Mouse (Mus musculus) hindbrain, embryonic 13.5 days (tissue): ENCODE results near the gene Tprg. TPM values are rescaled to one million over a fixed set of nuclear protein-coding genes. Genes with fewer than 3 reads are reported as not detected.

Experiments used
- ATAC-seq: fragments of 200-750 bp; cut with Nextera tagmentation; 2 replicates; pipeline ENCODE4 v1.8.0; 2017; ENCODE audit warnings: moderate TSS enrichment; ENCODE audit not compliant: low FRiP score
- H3K27ac ChIP-seq: fragments of 300-500 bp; sonication (generic); 2 replicates; pipeline ENCODE4 v1.5.1; 2015; ENCODE audit warnings: inconsistent platforms, mild to moderate bottlenecking, moderate library complexity
- H3K27me3 ChIP-seq: fragments of 300-500 bp; sonication (generic); 2 replicates; pipeline ENCODE4 v1.6.1; 2015; ENCODE audit warnings: mild to moderate bottlenecking, inconsistent platforms
- H3K36me3 ChIP-seq: fragments of 300-500 bp; sonication (generic); 2 replicates; pipeline ENCODE4 v1.6.1; 2015; ENCODE audit warnings: mild to moderate bottlenecking, inconsistent platforms
- H3K4me1 ChIP-seq: fragments of 300-500 bp; sonication (generic); replicated peaks from 2 replicates; pipeline ENCODE4 v1.6.1; 2015; ENCODE audit warnings: inconsistent platforms
- H3K4me2 ChIP-seq: fragments of 300-500 bp; sonication (generic); 2 replicates; pipeline ENCODE4 v1.6.1; 2015; ENCODE audit warnings: inconsistent platforms, mild to moderate bottlenecking, moderate library complexity
- H3K4me3 ChIP-seq: fragments of 300-500 bp; sonication (generic); 2 replicates; pipeline ENCODE4 v1.5.1; 2015; ENCODE audit warnings: mild to moderate bottlenecking, inconsistent platforms
- H3K9ac ChIP-seq: fragments of 300-500 bp; sonication (generic); 2 replicates; pipeline ENCODE4 v1.6.1; 2015; ENCODE audit warnings: mild to moderate bottlenecking, inconsistent platforms
- H3K9me3 ChIP-seq: fragments of 300-500 bp; sonication (generic); 2 replicates; pipeline ENCODE4 v1.6.1; 2016; ENCODE audit warnings: inconsistent platforms
- WGBS: fragments of 180-500 bp; shearing (Covaris S2); methylation state at CpG from one replicate; pipeline ENCODE4 v1.1.7; 2015; 5-methylcytosine and 5-hydroxymethylcytosine counted together
- polyA plus RNA-seq: library from polyadenylated mRNA; unstranded; fragments of >200 nt; fragmentation: Nextera tagmentation; extraction: Ambion mirVana; gene quantifications from 2 replicates; pipeline ENCODE4 v1.2.1, GENCODE M21; 2015

The Tprg gene
- polyA plus RNA-seq: not detected in 2 replicates

- no peak within 1 kb of the TSS for H3K27ac ChIP-seq
- ATAC-seq: no peak
- no peak within 1 kb of the TSS for H3K4me2 ChIP-seq
- WGBS: 91% methylated on average over 5 of the region's 5 CpGs
- no peaks in the 10 kb centered on the region for H3K9me3 ChIP-seq
- H3K27me3 ChIP-seq: no peaks in the 10 kb centered on the region; the same call in 1 of the 2 replicates
- no peaks in the 10 kb centered on the region for H3K4me1 ChIP-seq
- H3K4me3 ChIP-seq: no peak within 1 kb of the TSS
- H3K9ac ChIP-seq: no peak within 1 kb of the TSS
- no peaks in the 10 kb centered on the region for H3K36me3 ChIP-seq
Observed at GRCm38 (mm10) chr16:25286517-25286916, at the start of gene Tprg. Tprg (plus strand) TSS chr16:25286817.

GRCm38 (mm10) chr16:25238274-25239050, 48.2 kb upstream of the Tprg start:
- no peaks in the 10 kb centered on the region for H3K27me3 ChIP-seq
- no peak overlapping the region for H3K9ac ChIP-seq
- no peak overlapping the region for H3K4me3 ChIP-seq
- 82% methylated on average over 11 of the region's 11 CpGs for WGBS
- H3K27ac ChIP-seq: no peak overlapping the region
- H3K4me1 ChIP-seq: no peaks in the 10 kb centered on the region
- H3K9me3 ChIP-seq: no peaks in the 10 kb centered on the region
- H3K36me3 ChIP-seq: no peaks in the 10 kb centered on the region
- ATAC-seq: no peak
- H3K4me2 ChIP-seq: no peak overlapping the region

DNA sequence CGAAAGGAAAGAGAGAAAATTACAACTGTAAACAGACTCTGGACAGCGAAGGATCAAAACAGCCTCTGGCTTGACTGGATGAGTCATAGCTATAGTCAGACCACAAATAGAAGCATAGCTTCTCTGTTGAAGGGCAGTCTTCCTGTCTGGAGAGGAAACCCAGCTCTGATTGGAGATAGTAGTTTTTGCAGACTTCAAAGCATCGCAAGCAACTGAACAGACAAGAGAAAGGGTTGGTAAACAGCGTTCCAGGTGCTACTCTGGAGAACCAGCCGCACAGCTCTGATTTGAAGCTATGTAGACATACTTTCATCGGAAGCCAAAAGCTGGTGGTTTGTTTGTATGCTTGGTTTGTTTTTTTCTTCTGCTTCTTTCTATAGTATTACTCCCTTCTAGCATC, 37.7 kb upstream of the Tprg start:
- H3K9me3 ChIP-seq: no peaks in the 10 kb centered on the region
- WGBS: 89% methylated on average over 6 of the region's 6 CpGs
- no peak for ATAC-seq

GRCm38 (mm10) chr16:25250129-25250749, 36.4 kb upstream of the Tprg start:
- H3K27ac ChIP-seq: no peak overlapping the region
- H3K4me2 ChIP-seq: no peak overlapping the region
- no peak overlapping the region for H3K9ac ChIP-seq
- H3K9me3 ChIP-seq: no peaks in the 10 kb centered on the region
- H3K4me3 ChIP-seq: no peak overlapping the region
- no peaks in the 10 kb centered on the region for H3K27me3 ChIP-seq
- no peak for ATAC-seq
- no peaks in the 10 kb centered on the region for H3K36me3 ChIP-seq
- H3K4me1 ChIP-seq: no peaks in the 10 kb centered on the region
- 89% methylated on average over 6 of the region's 6 CpGs for WGBS

More for the DNA sequence above, 37.7 kb upstream of the Tprg start:
- Histone ChIP-seq H3K4me3 (no peak overlapping the region), H3K9ac (no peak overlapping the region), H3K4me2 (no peak overlapping the region), H3K27ac (no peak overlapping the region), H3K36me3 (no peaks in the 10 kb centered on the region), H3K4me1 (no peaks in the 10 kb centered on the region), H3K27me3 (no peaks in the 10 kb centered on the region)

- 83% methylated on average over 9 of the region's 9 CpGs for WGBS
- no peaks in the 10 kb centered on the region for H3K27me3 ChIP-seq
Observed at GRCm38 (mm10) chr16:25251080-25251479, 35.5 kb upstream of the Tprg start.

DNA sequence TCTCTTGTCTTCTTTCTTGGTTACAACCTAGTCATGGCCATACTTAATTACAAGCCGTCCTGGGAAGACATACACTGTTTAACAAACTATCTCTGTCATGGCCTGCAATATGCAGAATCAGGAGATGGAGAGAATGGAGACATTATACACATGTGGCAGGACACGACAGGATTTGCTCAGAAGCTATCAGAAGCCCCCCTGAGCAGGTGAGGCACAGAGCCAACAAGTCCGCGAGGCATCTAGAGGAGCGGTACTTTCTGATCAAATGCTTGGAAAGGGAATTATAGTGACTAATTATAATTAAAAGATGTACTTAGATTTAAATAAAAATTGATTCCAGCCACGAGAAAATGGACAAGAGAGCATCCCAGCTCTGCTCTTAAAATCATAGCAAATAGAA, 32.0 kb upstream of the Tprg start:
- Histone ChIP-seq H3K4me1 (no peaks in the 10 kb centered on the region), H3K9ac (no peak overlapping the region), H3K36me3 (no peaks in the 10 kb centered on the region), H3K9me3 (no peaks in the 10 kb centered on the region), H3K27me3 (no peaks in the 10 kb centered on the region), H3K4me2 (no peak overlapping the region), H3K4me3 (no peak overlapping the region), H3K27ac (no peak overlapping the region)
- ATAC-seq: no peak
- whole genome bisulfite sequencing: 83% methylated on average over 6 of the region's 6 CpGs

More at GRCm38 (mm10) chr16:25251080-25251479, 35.5 kb upstream of the Tprg start:
- H3K9me3 ChIP-seq: no peaks in the 10 kb centered on the region
- no peaks in the 10 kb centered on the region for H3K36me3 ChIP-seq
- H3K9ac ChIP-seq: no peak overlapping the region
- no peak for ATAC-seq
- H3K4me3 ChIP-seq: no peak overlapping the region
- no peaks in the 10 kb centered on the region for H3K4me1 ChIP-seq
- no peak overlapping the region for H3K4me2 ChIP-seq
- no peak overlapping the region for H3K27ac ChIP-seq

DNA sequence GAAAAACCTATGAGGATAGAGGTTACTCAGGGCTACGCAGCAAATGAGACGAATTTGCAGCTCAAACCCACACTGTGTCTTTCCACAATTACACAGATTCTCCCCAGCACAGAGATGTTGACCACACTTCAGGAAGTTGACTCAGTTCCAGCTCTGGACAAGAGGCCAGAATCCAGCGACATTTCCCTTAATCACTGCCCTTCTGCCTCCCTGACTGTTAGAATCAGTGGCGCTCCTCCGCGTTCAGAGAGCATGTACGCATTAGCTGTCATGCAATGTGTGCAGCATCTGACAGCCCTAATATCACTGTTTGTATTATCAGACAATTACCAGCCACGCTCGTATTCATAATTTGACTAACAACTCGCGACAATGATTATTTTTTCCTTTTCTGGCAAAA, 31.4 kb upstream of the Tprg start:
- Histone ChIP-seq H3K4me2 (no peak overlapping the region), H3K4me3 (no peak overlapping the region), H3K9me3 (no peaks in the 10 kb centered on the region), H3K4me1 (no peaks in the 10 kb centered on the region), H3K36me3 (no peaks in the 10 kb centered on the region), H3K27me3 (no peaks in the 10 kb centered on the region), H3K9ac (no peak overlapping the region), H3K27ac (no peak overlapping the region)
- no peak for ATAC-seq
- WGBS: 78% methylated on average over 11 of the region's 11 CpGs

- Histone ChIP-seq H3K4me2 (no peak overlapping the region), H3K27me3 (no peaks in the 10 kb centered on the region), H3K36me3 (no peaks in the 10 kb centered on the region), H3K4me3 (no peak overlapping the region), H3K9ac (no peak overlapping the region), H3K9me3 (no peaks in the 10 kb centered on the region), H3K27ac (no peak overlapping the region; the same call in 1 of the 2 replicates), H3K4me1 (no peaks in the 10 kb centered on the region)
- ATAC-seq: no peak
- WGBS: 78% methylated on average over 8 of the region's 8 CpGs
Observed at GRCm38 (mm10) chr16:25255603-25256260, 30.9 kb upstream of the Tprg start.

- Histone ChIP-seq H3K4me2 (no peak overlapping the region), H3K4me3 (no peak overlapping the region), H3K27ac (no peak overlapping the region), H3K36me3 (no peaks in the 10 kb centered on the region), H3K9ac (no peak overlapping the region), H3K27me3 (no peaks in the 10 kb centered on the region), H3K4me1 (peaks cover 3% of the 10 kb centered on the region; the same call in 1 of the 2 replicates), H3K9me3 (no peaks in the 10 kb centered on the region)
- ATAC-seq: no peak
- 92% methylated on average over 5 of the region's 5 CpGs for WGBS
Observed at GRCm38 (mm10) chr16:25262306-25262705, 24.3 kb upstream of the Tprg start.

DNA sequence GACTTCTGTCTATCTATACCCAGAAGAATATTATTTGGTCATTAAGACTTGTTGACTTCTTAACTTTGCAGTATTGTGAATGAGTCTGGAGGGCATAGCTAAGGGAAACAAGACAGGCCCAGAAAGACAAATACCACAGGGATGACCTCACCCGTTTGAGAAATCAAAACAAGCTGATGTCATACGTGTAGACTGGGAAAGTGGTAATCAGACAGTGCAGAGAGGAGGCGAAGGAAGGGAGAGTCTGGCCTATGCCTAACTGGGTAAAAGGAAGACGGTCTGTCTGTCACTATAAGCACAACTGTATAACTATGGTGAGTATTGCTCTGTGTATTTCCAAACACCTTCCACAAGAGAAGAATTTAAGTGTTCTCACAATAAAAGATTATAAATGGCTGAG, 23.7 kb upstream of the Tprg start:
- Histone ChIP-seq H3K27me3 (no peaks in the 10 kb centered on the region), H3K27ac (no peak overlapping the region), H3K4me3 (no peak overlapping the region), H3K9ac (no peak overlapping the region), H3K9me3 (no peaks in the 10 kb centered on the region), H3K4me2 (no peak overlapping the region), H3K36me3 (no peaks in the 10 kb centered on the region), H3K4me1 (peaks cover 3% of the 10 kb centered on the region; the same call in 1 of the 2 replicates)
- ATAC-seq: no peak; the same call in 1 of the 2 replicates
- WGBS: 76% methylated on average over 4 of the region's 4 CpGs

DNA sequence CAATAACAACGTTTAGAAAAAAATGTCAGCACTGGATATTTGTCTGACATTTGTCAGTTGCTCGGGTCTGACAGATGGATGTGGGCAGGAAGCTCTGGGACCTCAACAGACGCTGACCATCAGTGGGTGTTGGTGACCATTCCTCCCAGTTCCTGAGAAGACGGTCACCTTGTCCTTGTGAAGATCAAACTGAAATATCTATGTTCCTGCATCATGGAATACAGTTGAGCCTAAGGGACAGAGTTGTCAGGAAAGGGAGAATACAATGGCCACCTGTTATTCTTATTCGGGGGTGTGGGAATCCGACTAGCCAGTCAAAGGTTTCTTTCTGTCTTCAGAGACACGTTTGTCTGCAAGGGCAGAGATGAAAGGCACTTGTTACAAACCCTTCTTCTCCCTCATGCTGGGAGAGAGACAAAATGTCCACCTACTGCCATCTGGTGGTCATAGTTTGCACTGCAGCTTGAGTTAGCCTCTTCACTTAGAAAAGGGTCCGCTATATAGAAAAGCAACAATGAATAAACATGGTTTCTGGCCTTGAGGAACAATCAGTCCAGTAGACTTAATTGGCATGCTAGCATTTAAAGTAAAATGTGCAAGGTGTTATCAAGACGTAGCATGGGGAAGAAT, 23.0 kb upstream of the Tprg start:
- H3K9ac ChIP-seq: no peak overlapping the region
- no peaks in the 10 kb centered on the region for H3K9me3 ChIP-seq
- 41% methylated on average over 9 of the region's 9 CpGs for WGBS
- peak; percentile 81 for ATAC-seq
- H3K4me3 ChIP-seq: no peak overlapping the region
- no peak overlapping the region for H3K4me2 ChIP-seq
- H3K4me1 ChIP-seq: peaks cover 3% of the 10 kb centered on the region; the same call in 1 of the 2 replicates
- no peak overlapping the region for H3K27ac ChIP-seq
- no peaks in the 10 kb centered on the region for H3K27me3 ChIP-seq
- H3K36me3 ChIP-seq: no peaks in the 10 kb centered on the region

GRCm38 (mm10) chr16:25265177-25265576, 21.4 kb upstream of the Tprg start:
- ATAC-seq: no peak
- no peak overlapping the region for H3K27ac ChIP-seq

More at GRCm38 (mm10) chr16:25265177-25265576, 21.4 kb upstream of the Tprg start:
- Histone ChIP-seq H3K9ac (no peak overlapping the region), H3K27me3 (no peaks in the 10 kb centered on the region), H3K4me1 (peaks cover 3% of the 10 kb centered on the region; the same call in 1 of the 2 replicates), H3K9me3 (no peaks in the 10 kb centered on the region), H3K36me3 (no peaks in the 10 kb centered on the region), H3K4me3 (no peak overlapping the region), H3K4me2 (no peak overlapping the region)
- whole genome bisulfite sequencing: 86% methylated on average over 11 of the region's 11 CpGs
